Mouse (Mus musculus) v-Abl transformed pro-B cells (cell line): ENCODE results near the gene Dchs2.

Experiments used
- in situ Hi-C, 2 experiments: fragments of 400-800 bp; cut with MboI; formaldehyde crosslinking; loops; one replicate each; pipeline ENCODE4 v1.15.1; 2025; ENCODE audit not compliant: unreplicated experiment in 2 of 2

Dchs2 gene

DNA sequence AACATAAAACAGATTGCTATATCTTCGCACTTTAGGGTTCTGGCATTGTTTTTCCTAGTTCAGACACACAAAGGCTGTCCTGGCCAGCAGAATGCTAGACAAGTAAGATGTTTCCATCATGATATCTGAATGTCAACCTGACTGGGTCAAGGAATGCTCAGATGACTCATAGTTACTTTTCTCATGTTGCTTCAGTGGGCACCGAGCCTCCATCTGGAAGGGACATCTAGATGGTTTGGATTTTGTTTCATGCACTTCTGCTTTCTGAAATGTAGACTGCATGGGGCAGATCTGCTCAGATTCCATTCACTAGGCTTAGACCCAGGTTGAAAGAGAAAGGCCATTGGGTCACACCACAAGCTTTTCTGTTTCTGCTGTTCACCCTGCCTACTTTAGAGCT is 242.1 kb downstream of the Dchs2 start:
- in situ Hi-C loops, result no loop called here

DNA sequence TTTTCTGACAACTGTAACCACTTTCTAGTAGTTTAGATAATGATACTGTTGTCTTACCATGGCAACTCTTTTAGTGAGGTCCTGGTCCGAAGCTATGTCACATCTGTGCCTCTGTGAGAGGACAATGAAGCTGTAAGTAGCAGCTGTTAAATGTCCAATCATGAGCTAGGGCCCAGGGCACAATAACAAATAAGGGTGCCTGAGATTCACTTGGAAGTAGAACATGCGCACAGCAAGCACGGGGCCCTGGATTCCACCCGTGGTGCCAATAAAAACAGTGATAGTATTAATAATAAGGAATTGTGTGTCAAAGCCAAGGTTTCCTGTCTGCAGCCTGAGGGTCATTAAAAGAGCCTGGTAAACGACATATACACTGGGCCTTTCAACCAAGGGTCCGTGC is 246.6 kb downstream of the Dchs2 start:
- in situ Hi-C loops, result no loop called here

DNA sequence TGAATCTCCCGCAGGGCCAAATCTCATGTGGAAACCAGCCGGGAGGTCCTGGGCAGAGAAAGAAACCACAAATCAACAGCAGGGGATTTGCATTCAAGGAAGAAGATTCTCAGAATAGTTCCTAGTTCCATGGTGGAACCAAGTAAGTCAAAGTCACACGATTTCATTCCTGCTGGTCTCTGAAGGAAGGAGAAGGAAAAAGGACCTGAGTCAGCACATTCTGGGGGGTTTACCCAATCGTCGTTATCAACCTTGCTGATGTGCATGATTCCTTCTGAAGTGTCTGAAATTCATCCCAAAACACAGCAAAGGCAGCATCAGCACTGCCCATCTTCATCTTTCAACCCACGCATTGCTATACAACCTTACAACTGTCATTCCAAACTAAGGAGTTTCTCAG is 249.1 kb downstream of the Dchs2 start:
- in situ Hi-C loops, result no loop called here
